Mouse (Mus musculus) forelimb bud, embryonic 11.5 days (tissue): ENCODE results near the gene Klhdc1.

Experiments
- DNase-seq: peaks from one replicate; pipeline ENCODE4 v3.0.0-alpha.2; 2012; ENCODE audit warnings: low read depth, low spot score

Klhdc1 gene

DNA sequence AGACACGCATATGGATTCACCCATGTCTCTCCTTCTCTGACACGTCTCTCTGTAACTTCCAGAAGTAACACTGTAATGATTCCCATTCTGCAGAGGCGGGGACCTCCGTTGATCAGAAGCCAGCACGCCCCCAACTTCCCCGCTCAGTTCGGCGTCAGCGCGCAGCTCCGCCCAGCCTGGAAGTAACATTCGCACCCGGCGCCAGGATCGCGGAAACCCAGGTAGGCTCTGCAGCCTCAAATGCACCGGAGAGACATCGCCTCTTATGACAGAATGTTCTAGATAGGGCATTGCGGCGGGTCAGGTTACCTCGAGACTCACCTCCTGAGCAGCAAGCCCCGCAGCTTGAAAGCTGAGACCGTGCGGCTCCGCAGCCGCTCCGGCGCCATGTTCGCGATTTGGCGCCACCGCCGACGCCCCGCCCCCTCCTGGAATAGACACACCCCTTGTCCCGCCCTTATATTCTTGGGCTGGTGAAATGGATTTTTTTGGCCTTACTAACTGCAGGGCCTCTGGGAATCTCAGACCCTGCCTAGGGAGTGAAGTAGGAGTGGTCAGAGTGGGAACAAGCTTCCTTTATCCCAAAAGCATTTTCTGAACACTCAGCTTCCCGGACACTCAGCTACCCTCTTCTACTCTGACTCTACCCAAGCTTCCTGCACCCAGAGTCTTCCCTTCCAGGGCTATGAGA is 13.1 kb upstream of the Klhdc1 start, which contains the start of gene Pole2:
TSS of gene Pole2 (minus strand) at position 420 of the 691 bp plus-strand sequence.
- DNase-seq: peak; percentile 85

DNA sequence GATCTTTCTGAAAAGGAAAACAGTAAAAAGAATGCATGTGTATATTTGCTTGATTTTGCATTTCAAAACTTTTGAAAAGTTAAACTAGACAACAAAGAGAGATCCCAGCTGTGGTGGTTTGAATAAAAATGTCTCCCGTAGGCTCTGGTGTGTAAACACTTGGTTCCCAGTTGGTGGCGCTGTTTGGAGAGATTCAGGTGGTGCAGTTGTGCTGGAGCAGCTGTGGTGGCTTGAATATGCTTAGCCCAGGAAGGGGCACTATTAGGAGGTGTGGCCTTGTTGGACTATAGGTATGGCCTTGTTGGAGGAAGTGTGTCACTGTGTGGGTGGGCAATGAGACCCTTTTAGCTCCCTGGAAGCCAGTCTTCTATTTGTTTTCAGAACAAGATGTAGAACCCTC is 11.7 kb upstream of the Klhdc1 start:
- no peak for DNase-seq

GRCm38 (mm10) chr12:69235782-69236181 is 5.2 kb upstream of the Klhdc1 start:
- no peak for DNase-seq

- no peak for DNase-seq
These were observed 2.7 kb upstream of the Klhdc1 start for GRCm38 (mm10) chr12:69238284-69238683.

DNA sequence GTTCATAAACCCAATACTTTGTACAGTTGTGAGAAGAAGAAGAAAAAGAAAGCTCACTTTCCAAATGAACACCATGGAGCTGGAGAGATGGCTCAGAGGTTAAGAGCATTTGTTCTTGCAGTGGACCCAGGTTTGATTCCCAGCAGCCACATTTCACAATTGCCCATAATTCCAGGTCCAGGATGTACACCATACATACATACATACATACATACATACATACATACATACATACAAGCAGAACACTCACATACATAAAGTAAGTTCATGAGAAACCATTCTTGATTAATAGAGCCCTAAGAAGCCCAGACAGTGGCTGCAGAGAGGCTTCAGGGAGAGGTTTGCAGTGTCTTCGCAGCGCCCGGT is 412 bp downstream of the Klhdc1 start:
- peak; percentile 12 for DNase-seq

DNA sequence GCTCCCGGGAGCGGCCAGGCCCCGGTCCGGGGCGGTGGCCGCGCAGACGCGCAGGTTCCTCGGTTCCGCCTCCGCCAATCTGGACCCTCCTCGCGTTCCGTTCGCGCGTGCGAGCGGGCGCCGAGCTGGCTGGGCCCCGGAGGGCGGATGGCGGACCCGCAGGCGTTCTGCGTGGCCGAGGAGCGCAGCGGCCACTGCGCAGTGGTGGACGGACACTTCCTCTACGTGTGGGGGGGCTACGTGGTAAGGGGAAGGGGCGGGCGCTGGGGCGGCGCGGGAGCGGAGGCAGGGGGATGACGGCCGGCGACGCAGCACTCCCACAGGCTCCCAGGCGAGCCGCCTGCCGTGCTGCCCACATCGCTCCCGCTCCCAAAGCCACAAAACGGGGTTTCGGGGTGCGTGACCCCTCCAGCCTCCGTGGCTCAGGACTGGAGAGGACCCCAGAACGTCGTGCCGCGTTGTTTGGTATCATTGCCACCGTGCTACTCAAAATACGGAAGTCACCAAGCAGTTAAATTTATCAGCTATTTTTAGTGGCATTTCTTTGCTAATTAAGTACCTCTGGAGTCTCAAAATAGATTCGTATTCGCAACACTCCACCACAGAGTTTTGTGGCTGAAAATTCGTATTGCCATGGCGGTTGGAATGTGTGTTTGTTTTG is 925 bp downstream of the Klhdc1 start:
- peak; percentile 41 for DNase-seq

GRCm38 (mm10) chr12:69249766-69250165 is 8.8 kb downstream of the Klhdc1 start:
- no peak for DNase-seq

DNA sequence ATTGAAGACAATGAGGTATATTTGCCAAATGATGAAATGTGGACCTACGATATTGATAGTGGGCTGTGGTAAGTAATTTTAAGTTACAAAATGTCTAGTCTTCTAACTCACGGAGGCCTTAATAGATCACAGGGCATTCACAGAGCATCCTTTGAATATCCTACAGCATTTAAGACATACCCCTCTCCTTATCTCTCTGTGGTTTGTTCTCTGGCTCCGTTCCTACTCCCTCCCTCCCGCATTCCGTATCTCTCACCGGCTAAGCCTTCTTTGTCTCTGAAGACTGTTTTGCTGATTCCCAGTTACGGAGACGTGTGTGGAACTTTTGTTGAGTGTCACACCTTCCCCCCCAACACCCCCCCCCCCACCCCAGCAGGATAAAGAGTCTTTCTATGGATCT is 9.8 kb downstream of the Klhdc1 start:
- no peak for DNase-seq

GRCm38 (mm10) chr12:69253806-69254205 is 12.8 kb downstream of the Klhdc1 start:
- no peak for DNase-seq

- DNase-seq: no peak
These were observed 16.9 kb downstream of the Klhdc1 start for GRCm38 (mm10) chr12:69257836-69258235.

- no peak for DNase-seq
These were observed 21.3 kb downstream of the Klhdc1 start for GRCm38 (mm10) chr12:69262251-69262650.

DNA sequence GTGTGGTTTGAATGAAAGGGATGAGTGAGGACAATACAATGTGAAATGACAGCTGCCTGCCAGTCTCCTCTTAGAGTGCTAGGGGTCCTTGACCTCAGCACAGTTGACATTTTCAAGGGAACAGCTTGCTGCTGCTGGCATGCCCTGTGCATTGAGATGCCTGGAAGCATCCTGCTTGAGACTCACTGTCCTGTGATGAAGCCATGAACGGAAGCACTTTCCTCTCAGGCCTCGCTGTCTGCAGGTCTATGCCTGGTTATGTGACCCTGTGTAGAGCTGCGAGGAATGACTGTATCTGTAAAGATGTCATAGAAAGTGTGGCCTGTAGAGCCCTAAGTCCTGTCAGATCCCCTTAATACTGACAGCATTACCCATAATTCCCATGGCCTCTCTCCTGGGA is 24.1 kb downstream of the Klhdc1 start:
- no peak for DNase-seq

DNA sequence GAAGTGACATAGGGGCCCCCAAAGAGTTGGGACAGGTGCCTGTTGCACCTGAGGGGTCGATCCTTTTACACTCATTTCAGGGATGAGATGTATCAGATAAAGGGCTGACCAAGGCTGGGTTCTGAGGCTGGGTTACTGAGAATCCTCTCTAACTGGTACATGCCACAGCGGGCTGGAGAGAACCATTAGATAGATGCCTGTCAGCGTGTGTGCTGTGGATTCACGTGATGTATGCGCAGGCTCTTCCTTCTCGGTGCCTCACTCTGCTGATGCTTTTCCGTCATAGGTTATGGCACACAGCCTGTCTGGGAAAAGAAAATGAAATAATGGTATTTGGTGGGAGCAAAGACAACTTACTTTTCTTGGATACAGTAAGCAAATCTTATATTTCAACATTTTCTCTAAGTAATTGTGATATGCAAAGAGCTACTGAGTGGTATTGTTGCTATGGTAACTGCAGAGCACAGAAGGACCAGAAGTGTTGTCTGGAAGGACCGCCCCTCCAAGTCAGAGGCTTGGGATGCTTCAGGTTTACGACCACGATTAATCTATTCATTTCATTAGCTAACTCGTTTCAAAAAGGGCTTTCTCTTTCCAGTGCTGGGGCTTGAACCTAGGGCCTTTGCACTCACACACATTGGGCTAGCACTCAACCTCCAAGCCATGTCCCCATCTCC is 27.1 kb downstream of the Klhdc1 start:
- DNase-seq: no peak

GRCm38 (mm10) chr12:69268956-69269355 is 28.0 kb downstream of the Klhdc1 start:
- DNase-seq: no peak

GRCm38 (mm10) chr12:69279931-69280469 is 39.0 kb downstream of the Klhdc1 start:
- no peak for DNase-seq

GRCm38 (mm10) chr12:69280915-69281314 is 39.9 kb downstream of the Klhdc1 start:
- DNase-seq: no peak

DNA sequence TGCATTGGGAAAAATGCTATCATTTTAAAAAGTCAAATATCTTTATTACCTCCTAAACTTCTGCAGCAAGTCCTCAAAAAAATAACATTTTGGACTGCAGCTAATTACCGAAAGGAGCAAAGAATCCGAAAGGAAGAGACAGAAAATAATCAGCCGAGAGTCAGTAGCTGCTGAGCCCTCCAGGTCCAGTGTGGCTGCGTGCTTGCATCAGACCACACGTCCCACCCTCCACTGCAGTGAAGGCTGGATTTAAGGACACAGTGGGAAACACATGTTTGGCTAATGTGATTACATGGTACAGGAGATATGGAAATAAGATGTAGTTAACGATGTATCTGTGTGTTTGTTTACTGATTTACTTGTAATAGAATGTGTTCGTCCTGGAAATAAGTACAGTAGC is 42.2 kb downstream of the Klhdc1 start:
- no peak for DNase-seq

DNA sequence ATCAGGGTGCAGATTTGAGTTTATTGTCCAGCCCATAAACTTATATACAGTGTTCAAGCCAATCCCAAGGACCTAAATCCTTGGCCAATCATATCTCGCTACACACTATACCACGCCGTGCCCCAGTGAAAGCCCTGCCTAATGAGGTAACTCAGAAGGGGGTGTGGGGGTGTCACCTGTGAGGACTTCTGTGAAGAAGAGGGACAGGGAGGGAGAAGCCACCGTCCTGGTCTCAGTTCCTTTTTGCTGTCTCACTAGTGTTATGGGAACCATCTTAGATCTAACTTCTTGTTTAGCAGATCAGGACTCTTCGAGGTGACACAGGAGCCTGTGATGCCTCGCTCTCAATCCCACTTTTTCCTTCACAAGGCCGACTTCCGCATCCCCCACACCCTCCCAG is 46.6 kb downstream of the Klhdc1 start:
- DNase-seq: no peak

GRCm38 (mm10) chr12:69288699-69289098 is 47.7 kb downstream of the Klhdc1 start:
- DNase-seq: no peak

- DNase-seq: no peak
These were observed 51.4 kb downstream of the Klhdc1 start for GRCm38 (mm10) chr12:69292401-69292800.

GRCm38 (mm10) chr12:69293815-69294214 is 52.8 kb downstream of the Klhdc1 start:
- DNase-seq: no peak

DNA sequence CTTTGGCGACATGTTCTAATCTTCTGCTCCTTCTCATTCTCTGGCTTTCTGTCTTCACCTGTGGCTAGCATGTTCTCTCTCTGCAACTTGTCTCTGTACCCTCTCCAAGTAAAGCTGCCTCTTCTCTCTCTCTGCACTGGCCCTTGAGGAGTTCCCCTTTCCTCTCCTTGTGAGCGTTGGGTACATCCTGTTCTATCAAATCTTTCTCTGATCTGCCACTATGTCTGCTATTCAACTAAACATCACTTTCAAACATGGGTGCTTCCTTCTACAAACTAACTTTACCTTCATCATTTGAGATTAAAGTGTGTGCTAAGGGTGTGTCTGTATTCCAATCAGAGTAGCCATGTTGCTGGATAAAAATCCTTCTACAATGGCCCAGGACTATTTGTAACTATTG is 54.0 kb downstream of the Klhdc1 start:
- no peak for DNase-seq

DNA sequence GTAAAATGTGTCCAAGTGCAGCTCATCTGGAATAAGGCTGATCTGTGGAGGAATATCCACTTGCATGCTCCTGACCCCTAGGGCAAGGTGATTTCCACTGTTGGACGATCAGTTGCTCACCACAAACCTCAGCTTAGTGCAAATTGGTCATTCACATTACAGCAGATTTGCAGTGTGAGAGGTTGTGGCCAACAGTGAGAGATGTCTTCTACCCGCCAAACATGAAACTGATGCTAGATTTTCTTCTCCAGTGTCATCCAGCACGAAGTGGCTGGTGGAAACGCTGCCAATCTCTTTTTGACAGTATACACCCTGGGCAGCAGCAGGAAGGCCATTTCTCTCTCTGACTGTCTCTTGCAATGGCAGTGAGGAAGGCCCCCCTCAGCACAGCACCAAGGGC is 54.7 kb downstream of the Klhdc1 start:
- DNase-seq: no peak
